Mouse (Mus musculus) midbrain, embryonic 10.5 days (tissue): ENCODE measurements around the gene Dand5. TPM values are rescaled to one million over a fixed set of nuclear protein-coding genes. Genes with fewer than 3 reads are reported as not detected.

ENCODE experiments used
- microRNA-seq: library from miRNA; unstranded; fragments of <30 nt; microRNA quantifications from one replicate; pipeline ENCODE4, GENCODE M21; 2017
- polyA plus RNA-seq: library from polyadenylated mRNA; unstranded; fragments of >200 nt; fragmentation: Nextera tagmentation; extraction: Ambion mirVana; gene quantifications from 2 replicates; pipeline ENCODE4 v1.2.1, GENCODE M21; 2016

Dand5 gene
- polyA plus RNA-seq, 1 experiment from 2014 or later: 2.9 TPM

Small RNA genes within 50 kb of the gene (microRNA-seq; reads per million reads assigned to microRNA genes)
- 9.0 reads per million, percentile 20 among the genes with 10 or more reads in this experiment for gene Mir7069

Other genes starting within 250 kb of the Dand5 start
- gene Ier2, start 160.0 kb downstream of the Dand5 start, polyA plus RNA-seq: 63.6 and 78.2 TPM in 2 replicates
- gene Trmt1, start 136.5 kb downstream of the Dand5 start, polyA plus RNA-seq: 56.4 and 58.1 TPM in 2 replicates
- 24.8 and 26.3 TPM in 2 replicates for gene Nacc1, start 135.0 kb downstream of the Dand5 start, polyA plus RNA-seq
- 4.8 and 5.8 TPM in 2 replicates for gene Lyl1, start 121.4 kb downstream of the Dand5 start, polyA plus RNA-seq
- gene G430095P16Rik, start 99.8 kb downstream of the Dand5 start, polyA plus RNA-seq: 1.1 and 1.4 TPM in 2 replicates
- 0.49 and 1.2 TPM in 2 replicates for gene Nfix, start 22.5 kb downstream of the Dand5 start, polyA plus RNA-seq
- gene Gadd45gip1, start 8.7 kb upstream of the Dand5 start, polyA plus RNA-seq: 46.3 and 47.2 TPM in 2 replicates
- 124 and 131 TPM in 2 replicates for gene Rad23a, start 17.8 kb upstream of the Dand5 start, polyA plus RNA-seq
- 723 and 798 TPM in 2 replicates for gene Calr, start 24.1 kb upstream of the Dand5 start, polyA plus RNA-seq
- gene Farsa, start 34.2 kb upstream of the Dand5 start, polyA plus RNA-seq: 133 and 139 TPM in 2 replicates
- gene Syce2, start 49.3 kb upstream of the Dand5 start, polyA plus RNA-seq: 64.7 and 71.7 TPM in 2 replicates
- 37.3 and 39.6 TPM in 2 replicates for gene Gcdh, start 71.1 kb upstream of the Dand5 start, polyA plus RNA-seq
- gene Klf1, start 79.1 kb upstream of the Dand5 start, polyA plus RNA-seq: 14.8 and 19.7 TPM in 2 replicates
- 6.6 and 7.5 TPM in 2 replicates for gene Dnase2a, start 85.7 kb upstream of the Dand5 start, polyA plus RNA-seq
- gene Mast1, start 114.5 kb upstream of the Dand5 start, polyA plus RNA-seq: 3.2 and 8.4 TPM in 2 replicates
- 0.62 and 1.2 TPM in 2 replicates for gene Rtbdn, start 124.2 kb upstream of the Dand5 start, polyA plus RNA-seq
- not detected in 2 replicates for gene Gm49661, start 146.6 kb upstream of the Dand5 start, polyA plus RNA-seq
- 1,203 and 1,278 TPM in 2 replicates for gene Prdx2, start 146.8 kb upstream of the Dand5 start, polyA plus RNA-seq
- 136 and 158 TPM in 2 replicates for gene Rnaseh2a, start 146.9 kb upstream of the Dand5 start, polyA plus RNA-seq
- gene Junb, start 155.9 kb upstream of the Dand5 start, polyA plus RNA-seq: 5.0 and 5.4 TPM in 2 replicates
- 18.2 and 18.4 TPM in 2 replicates for gene Hook2, start 167.8 kb upstream of the Dand5 start, polyA plus RNA-seq
- gene Best2, start 191.7 kb upstream of the Dand5 start, polyA plus RNA-seq: not detected in 2 replicates
- gene Asna1, start 202.5 kb upstream of the Dand5 start, polyA plus RNA-seq: 160 and 164 TPM in 2 replicates
- gene Trir, start 204.0 kb upstream of the Dand5 start, polyA plus RNA-seq: 140 and 146 TPM in 2 replicates
- gene Tnpo2, start 214.1 kb upstream of the Dand5 start, polyA plus RNA-seq: 28.6 and 34.9 TPM in 2 replicates
- gene Fbxw9, start 237.2 kb upstream of the Dand5 start, polyA plus RNA-seq: 25.5 and 32.3 TPM in 2 replicates
- gene Gm5741, start 245.2 kb upstream of the Dand5 start, polyA plus RNA-seq: 0.91 and 1.1 TPM in 2 replicates
- gene Dhps, start 248.9 kb upstream of the Dand5 start, polyA plus RNA-seq: 70.8 and 71.8 TPM in 2 replicates